Comparison of ENCODE assay signal across 20 mouse cellular contexts in the genomic region with DNA sequence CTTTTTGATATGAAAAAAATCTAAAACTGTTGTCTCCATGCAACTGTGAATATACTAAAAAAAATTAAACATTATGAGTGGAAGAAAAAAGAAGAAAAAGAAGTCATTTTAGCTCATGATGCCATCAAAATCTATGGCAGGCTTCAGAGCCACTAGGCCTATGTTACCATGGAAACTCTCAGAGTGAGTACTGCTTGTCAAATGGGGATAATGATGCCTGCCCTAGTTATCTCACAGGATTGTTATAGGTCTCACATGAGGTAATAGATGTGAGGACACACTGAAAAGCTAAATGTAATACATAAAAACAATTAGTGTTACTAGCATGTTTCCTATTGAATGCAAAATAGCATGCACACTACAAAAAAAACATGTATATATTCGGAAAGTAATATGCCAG. TPM values are rescaled to one million over a fixed set of nuclear protein-coding genes. Genes with fewer than 3 reads are reported as not detected.
"Had no signal": no experiment of that assay in that cellular context is flagged by ENCODE, and none has a peak within 500 bp of the region (broad histone marks: within the 10 kb centered on the region; RNA-seq: fewer than 3 reads in every experiment).

No protein-coding gene starts in this region.

- H3K27ac ChIP-seq: liver, embryonic 13.5 days; liver, embryonic 15.5 days; lung, embryonic 15.5 days; macrophage; midbrain, embryonic 12.5 days; neural tube, embryonic 12.5 days; stomach, embryonic 15.5 days; stomach, postnatal 0 days had no signal

- H3K27me3 ChIP-seq: liver, embryonic 13.5 days; liver, embryonic 15.5 days; lung, embryonic 15.5 days; midbrain, embryonic 12.5 days; neural tube, embryonic 12.5 days; stomach, embryonic 15.5 days had no signal

- H3K36me3 ChIP-seq: liver, embryonic 13.5 days; liver, embryonic 15.5 days; lung, embryonic 15.5 days; midbrain, embryonic 12.5 days; neural tube, embryonic 12.5 days; stomach, embryonic 15.5 days had no signal

- H3K4me3 ChIP-seq: liver, embryonic 13.5 days; liver, embryonic 15.5 days; lung, embryonic 15.5 days; megakaryocyte, embryonic 14.5 days; midbrain, embryonic 12.5 days; neural tube, embryonic 12.5 days; stomach, embryonic 15.5 days had no signal

- H3K4me2 ChIP-seq: liver, embryonic 11.5 days; liver, embryonic 13.5 days; liver, embryonic 15.5 days; lung, embryonic 15.5 days; midbrain, embryonic 12.5 days; neural tube, embryonic 12.5 days; stomach, embryonic 15.5 days had no signal

- H3K9ac ChIP-seq: liver, embryonic 13.5 days; liver, embryonic 15.5 days; liver, postnatal 0 days; lung, embryonic 15.5 days; midbrain, embryonic 12.5 days; neural tube, embryonic 12.5 days; stomach, embryonic 15.5 days had no signal

- DNase-seq: liver, embryonic 13.5 days; liver, postnatal 0 days; lung, adult 2 months; lung, postnatal 14 days; lung, postnatal 36 days; right cerebral cortex, postnatal 14 days; thymus, adult 2 months; thymus, postnatal 25 days; thymus, postnatal 4 days had no signal

- H3K9me3 ChIP-seq: liver, embryonic 13.5 days; liver, embryonic 15.5 days; lung, embryonic 15.5 days; megakaryocyte, embryonic 14.5 days; midbrain, embryonic 12.5 days; neural tube, embryonic 12.5 days; stomach, embryonic 15.5 days had no signal

- H3K4me1 ChIP-seq: liver, embryonic 13.5 days; liver, embryonic 15.5 days; lung, embryonic 15.5 days; megakaryocyte, embryonic 14.5 days; midbrain, embryonic 12.5 days; neural tube, embryonic 12.5 days; stomach, embryonic 15.5 days had no signal

- ATAC-seq: liver, postnatal 0 days; lung, postnatal 0 days had no signal

RNA-seq across cellular contexts. Expression of gene Tmem255a, which starts 22.4 kb away (rescaled TPM):
- total RNA-seq: monocyte, adult 5-6 weeks had no signal
- polyA plus RNA-seq: macrophage had no signal
